Mouse (Mus musculus): ENCODE data around the gene Qrfp. TPM values are rescaled to one million over a fixed set of nuclear protein-coding genes. Genes with fewer than 3 reads are reported as not detected.
A peak's percentile ranks its signal among the peaks of the same experiment; 100 is the strongest.

Qrfp gene
- total RNA-seq (2021): not detected
- long read RNA-seq, experiment 1: 0 reads
- long read RNA-seq, experiment 2: 0 reads

DNA sequence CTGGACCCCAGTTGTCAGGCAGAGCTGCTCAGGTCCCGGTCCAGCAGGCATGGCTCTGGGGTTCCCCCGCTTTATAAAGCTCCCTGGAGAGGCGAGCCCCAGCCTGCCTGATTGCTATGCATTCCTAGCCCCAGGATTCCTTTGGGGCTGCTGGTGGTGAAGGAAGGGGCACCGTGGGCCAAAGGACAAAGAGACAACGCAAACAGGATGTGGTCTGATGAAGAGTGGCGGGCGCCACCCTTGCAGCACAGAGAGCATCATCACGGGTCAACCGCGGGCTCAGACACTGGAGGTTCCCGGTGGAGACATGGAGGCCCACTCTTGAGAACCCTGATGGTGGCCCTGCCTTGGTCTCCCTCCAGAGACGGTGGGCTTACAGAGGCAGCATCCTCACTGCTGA lies at the start of gene Qrfp:
Gene Qrfp, minus strand, starts transcription at position 137 of the 400 bp plus-strand sequence.
- no peak for DNase-seq

DNA sequence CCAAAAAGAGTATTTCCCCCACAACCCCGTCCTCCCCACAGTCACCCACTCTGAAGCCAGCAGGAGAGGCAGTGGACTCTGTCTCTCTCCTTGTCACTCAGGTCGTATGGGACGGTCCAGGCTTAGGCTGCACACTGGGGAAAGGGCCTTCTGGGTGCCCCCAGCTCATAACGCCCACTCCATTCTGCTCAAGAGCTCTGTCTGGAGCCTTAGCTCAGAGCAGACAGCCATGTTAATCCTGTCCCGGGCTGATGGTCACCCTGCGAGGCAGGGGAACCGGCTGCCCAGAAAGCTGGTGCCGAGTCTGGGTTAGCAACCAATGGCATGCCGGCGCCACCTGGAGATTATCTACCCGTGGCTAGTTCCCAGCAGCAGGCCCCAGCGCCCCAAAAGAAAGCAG lies 48.1 kb upstream of the Qrfp start:
- no peak for DNase-seq

DNA sequence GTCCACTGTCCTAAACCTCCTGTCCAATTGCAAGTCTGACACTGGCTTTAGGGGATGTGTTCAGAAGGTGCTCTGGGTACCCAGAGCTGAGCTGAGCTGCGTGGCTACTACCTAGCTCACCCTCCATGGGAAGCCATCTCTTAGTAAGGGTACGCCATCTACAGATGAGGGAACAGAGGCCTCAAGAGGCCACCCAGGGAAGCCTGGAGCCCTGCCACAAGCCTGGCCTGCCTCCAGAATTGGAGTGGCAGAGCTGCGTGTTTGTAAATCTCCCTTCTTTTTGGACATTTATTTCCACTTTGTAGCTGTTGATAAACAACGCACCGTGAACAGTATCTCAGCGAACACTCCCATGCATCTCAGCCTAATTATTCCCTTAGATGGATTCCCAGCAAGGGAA lies 46.8 kb upstream of the Qrfp start:
- peak; percentile 78 for DNase-seq

DNA sequence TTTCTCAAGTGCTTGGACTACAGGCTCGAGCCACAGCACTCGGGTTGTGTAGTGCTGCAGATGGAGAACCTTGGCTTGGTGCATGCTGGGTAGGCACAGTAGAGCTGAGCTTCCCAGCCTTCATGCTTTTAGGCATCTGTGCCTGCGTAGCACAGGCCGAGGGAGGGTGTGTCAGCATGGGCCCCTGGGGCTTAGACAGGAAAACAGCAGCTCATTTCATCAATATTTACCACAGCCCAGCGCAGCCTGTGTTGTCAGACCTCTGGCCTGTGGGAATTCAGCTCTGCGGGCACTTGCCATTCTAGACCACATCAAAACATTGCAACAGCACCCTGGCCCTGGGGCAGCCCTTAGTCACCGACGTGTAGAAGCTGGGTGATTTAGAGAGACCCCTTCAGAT lies 45.6 kb upstream of the Qrfp start:
- peak; percentile 58 for DNase-seq

DNA sequence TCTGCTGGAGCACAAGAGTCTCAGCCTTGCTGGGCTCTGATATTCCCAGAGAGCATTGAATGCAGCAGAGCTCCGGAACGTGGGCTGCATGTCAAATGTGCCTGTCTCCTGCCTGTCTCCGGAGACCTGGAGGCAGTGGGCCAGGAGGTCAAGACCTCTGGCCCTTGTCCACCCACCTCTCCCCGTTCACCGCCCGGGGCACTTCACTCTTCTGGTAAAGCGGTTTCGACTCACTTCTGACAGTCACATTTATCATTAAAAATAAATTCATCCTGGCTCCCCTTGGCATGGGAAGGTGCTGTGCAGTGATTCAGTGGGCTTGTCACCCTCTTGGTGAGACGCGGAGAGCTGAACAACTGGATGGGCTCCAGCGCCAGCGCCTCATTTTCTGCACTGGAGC lies 39.8 kb upstream of the Qrfp start:
- DNase-seq: peak; percentile 66

DNA sequence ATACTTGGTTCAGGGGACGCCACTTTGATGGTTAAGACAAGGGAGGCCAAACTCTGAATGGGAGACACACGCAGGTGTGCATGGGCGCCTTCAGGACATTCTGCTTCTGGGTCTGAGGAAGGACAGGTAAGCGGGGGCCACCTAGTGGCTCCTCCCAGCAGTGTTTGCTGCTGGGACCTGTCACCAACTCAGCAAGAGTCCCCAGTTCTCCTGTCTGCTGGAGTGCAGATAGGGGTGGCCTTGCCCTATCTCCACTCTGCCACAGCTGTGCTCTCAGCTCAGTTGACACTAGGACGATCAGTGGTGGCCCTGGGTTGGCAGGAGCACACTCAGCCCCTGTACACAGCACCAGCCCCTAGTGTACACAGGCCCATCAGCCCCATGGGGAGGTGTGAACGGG lies 37.5 kb upstream of the Qrfp start:
- DNase-seq: peak; percentile 32

DNA sequence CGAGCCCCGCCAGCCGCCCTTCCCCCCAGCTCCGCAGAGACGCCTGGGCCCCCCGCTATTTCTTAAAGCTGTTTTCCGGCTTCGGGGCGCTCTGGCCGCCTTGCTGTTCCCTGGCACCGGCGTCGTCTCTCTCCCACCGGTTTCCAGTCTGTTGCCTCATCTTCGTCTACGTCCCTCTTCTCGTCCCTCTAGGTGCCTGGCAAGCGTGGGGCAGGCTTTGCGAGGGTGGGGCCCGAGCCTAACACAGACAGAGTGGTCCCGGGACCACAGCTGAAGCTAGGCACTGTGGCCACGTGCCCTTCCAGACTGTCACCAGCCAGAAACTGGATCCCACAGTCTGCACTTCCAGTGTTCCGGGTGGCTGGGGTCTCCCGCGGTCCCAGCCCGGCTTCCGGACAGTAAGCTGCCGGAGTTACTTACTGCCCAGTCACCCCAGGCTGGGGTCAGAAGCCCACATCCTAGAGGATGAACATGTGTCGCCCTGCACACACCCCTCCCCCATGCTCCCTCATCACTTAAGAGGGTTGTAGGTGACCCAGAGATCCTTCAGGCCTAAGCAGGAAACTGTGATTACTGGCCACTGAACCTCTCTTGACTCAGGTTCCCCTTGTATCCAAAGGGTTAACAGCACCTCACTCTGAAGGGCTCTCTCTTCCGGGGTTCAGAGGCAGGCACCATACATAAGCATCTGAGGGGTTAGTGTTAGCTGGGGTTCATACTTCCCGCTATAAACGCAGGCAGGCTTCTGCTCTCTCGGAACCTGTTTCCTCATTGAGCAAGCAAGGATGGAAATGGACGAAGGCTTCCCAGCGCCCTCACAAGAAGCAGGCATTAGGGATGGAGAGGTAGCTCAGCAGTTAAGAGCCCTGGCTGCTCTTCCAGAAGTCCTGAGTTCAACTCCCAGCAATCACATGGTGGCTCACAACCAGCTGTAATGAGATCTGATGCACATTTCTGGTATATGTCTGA lies 36.6 kb upstream of the Qrfp start:
- DNase-seq: no peak

DNA sequence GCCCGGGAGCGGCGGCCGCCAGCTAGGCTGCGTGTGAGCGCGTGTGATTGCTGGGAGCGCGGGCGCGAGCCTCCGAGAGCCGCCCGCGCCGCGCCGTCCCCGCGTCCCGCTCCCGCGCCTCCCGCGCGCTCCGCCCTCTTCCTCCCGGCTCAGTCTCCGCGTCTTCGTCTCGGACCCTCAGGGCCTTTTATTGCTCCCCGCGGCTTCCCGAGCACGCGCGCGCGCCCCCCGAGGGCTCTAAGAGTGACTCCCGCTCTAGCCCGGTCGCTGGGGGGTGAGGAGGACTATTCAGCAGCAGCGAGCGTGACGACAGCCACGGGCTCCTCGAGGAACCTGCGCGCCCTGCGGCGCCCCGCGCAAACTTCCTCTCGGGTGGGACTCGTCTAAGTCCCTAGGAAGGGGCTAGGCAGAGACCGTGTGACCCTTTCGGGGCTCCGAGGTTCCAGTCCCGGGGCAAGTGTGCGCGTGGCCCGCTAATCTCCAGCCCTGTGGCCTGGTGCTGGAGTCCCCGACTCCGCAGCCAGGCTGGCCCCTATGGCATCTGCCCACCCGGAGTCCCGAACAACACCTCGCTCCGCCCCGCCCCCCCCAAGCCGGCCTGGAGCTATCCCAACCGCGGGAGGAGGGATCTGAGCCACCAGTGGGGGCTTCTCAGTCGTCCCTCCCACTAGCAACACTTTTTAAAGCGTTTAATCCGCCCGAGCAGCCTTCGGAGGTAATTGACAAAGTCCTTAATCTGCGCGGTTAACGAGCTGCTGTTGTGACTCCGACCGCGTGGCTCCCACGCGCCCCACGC lies 35.7 kb upstream of the Qrfp start, which contains the start of gene Fibcd1:
Gene Fibcd1, minus strand, starts transcription at position 110 of the 796 bp plus-strand sequence.
- DNase-seq: peak; percentile 27

DNA sequence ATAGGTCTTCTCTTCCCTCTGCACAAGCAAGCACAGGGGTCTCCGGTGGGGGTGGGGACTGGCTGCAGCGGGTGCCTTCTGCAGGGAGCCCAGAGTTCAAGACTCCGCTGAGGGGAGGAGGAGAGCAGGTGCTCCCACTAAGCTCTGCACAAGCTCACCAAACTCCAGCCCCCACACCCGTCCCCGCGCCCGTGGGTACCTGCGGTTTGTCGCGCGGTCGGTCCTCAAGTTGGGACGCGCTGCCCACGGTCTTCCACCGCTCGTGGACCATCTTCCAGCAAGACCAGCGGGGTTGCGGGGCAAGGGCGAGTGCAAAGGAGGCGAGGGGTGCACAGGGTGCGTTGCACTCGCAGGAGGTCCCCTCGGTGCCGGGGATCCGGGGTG lies 35.1 kb upstream of the Qrfp start:
- DNase-seq: no peak

DNA sequence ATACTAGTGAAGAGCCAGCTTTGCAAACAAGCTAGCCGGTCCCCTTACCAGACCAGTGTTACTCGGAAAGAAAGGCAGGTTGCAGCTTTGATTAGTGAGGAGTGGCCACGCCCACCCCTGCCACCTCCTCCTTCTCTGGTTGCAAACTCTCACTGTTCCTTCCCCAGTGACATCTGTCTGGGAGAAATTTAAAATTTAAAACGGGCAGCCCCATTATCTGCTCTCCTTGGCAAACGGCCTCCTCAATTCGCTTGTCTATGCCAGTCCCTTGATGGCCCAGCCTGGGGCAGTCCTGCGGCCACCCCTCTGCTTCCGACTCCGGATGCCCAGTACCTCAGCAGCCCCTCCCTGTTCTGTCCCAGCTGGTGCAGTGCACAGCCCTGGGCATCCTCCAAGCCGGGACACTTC lies 34.4 kb upstream of the Qrfp start:
- DNase-seq: no peak

DNA sequence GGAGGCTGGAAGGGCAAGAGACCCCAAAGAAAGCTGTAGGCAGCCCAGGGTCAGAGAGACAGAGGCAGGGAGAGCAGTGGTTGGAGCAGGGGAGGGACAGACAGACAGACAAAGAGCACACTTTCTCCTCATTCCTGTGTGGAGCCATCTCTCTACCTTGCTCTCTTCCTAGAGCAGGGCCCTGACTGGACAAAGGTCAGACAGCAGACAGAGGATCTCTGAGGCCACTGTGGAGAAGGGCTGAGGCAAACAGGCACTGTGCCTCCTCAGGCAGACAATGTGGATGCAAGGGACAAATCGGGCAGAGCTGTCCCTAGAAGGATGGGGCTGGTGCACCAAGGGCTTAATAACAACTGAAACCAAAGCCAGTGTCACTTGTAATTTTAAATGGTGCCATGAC lies 28.5 kb upstream of the Qrfp start:
- no peak for DNase-seq

DNA sequence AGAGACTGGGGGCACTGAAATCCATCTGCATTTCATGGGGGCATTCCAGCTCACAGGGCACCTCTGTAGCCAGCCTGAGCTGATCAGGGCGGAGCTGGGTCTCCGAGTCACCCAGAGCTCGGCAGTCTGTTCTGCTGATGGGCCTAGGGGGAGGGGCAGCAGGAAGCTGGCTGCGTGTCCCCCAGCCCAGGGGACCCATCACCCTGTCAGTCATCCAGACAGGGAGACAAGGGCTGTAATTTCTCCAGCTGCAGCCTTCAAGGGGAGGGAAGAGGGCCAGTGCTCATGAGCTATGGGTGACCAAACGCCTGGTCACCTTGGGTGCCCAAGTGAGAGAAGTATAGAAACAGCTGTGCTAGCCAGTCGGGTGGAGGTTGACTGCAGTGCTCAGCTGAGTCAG lies 26.6 kb upstream of the Qrfp start:
- no peak for DNase-seq

DNA sequence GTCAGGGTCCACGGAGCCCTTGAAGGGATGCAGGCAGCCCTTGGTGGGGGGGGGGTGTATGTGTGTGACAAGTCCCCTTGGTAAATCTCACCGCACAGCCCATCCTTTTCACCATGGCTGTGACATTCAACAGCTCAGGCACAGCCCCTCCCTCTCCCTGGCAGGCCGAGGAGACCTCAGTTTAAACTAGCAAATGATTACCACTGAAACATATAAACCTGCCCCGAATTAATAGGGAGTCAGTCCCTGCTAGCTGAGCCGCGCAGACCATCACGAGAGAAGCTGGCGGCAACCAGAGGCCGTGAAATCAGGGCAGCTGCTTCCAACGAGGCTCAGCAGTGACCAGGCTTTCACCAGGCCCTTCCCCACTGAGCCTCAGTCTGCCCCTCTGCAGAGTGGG lies 25.7 kb upstream of the Qrfp start:
- DNase-seq: no peak

DNA sequence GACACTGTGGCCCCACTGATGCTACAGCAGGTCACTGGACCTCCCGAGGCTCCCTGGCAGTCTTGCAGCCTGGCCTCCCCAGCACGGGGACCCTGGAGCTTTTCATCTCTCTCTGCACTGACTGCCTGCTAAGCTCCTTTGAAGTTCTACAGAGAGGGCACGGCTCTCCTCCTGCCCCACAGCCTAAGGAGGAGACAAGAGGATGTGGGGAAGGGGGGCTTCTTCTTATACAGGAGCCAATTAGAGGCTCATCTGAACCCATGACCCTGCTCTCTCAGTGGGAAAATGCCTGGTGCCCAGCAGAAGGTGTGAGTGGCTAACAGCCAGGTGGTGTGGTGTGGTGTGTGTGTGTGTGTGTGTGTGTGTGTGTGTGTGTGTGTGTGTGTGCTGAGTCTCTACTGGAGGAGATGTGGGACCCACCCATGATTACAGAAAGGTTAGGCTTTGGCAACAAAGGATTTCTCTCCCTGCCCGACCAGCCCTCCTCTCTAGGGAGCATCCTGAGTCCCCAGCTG lies 18.0 kb upstream of the Qrfp start:
- DNase-seq: no peak

DNA sequence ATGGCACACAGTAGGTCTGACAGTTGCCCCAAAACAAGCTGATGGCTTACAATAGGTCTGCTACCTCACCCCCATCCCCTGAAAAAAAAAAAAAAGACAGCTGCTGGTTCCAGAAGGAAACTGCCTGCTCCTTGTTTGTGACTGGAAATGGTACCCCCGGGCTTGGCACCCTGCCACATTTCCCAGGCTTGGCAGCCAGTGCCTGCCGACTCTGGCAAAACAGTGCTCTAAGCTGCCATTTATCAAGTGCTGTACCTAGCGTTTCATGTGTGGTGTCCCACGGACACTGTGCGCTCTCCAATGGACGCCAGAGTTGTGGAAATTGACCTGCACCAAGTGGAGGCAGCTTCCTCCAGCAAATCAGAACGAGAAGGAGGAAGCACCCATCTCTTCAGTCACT lies 17.5 kb upstream of the Qrfp start:
- DNase-seq: peak; percentile 70

DNA sequence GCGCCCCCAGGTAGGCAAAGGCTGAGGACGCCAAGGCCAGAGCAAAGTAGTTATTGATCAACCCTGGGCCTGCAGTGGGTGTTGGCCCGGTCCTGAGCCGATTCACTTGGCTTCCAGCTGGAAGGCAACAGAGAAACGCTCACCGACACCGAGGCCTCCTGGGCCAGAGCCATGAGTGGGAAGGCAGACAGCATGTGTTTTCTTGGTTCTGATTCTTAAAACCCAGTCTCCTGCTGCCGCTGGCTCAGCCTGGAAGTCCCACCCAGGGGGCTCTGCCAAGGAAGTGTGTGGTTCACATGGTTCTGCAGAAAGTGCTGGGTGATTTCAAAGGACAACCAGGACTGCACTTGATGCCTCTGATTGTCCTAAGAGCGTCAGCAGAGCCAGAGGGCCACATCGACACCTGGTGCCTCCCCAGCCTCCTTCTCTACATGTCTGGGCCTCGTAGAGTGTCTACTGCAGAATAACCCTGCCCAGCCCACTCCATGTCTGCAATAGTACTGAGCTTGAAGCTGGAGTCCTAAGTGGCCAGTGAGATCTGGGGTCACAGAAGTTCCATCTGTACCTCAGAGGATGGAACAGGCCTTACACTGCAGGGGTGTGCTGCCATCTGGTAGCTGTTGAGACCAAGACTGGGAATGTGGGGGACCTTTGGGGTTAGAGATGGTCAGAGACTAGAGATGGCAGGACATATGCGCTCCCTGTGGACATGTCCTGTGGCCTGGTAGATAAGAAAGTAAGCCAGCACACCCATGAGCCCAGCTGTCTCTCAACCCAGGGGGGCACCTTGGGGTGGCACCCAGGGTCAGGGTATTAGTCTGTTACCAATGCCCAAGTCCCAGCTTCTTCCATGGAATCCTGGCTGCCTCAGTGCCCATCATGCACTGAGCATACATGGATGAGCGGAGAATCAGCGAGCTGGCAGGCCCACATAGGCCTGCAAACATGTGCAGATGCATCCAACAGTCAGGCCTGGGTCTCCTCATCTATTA lies 16.0 kb upstream of the Qrfp start:
- no peak for DNase-seq

DNA sequence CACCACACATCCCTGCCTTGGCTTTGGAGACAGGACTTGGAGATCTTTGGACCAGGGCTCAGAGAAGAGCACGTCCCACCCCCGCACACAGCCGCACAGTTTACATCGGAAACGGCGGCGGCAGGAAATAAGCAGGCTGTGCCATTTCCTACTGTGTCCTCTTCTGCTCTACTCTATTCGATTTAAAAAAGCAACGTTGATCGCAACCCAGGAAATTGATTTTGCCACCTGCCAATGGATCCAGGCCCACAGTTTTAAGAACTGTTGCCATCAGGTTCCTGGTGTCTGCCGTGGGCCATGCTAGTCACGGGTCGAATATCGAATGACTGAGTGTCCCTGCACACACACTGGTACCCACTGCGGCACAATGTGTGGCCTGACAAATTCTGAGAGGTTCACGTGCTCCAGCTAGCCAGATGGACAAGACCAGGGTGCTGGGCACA lies 15.1 kb upstream of the Qrfp start:
- DNase-seq: no peak

DNA sequence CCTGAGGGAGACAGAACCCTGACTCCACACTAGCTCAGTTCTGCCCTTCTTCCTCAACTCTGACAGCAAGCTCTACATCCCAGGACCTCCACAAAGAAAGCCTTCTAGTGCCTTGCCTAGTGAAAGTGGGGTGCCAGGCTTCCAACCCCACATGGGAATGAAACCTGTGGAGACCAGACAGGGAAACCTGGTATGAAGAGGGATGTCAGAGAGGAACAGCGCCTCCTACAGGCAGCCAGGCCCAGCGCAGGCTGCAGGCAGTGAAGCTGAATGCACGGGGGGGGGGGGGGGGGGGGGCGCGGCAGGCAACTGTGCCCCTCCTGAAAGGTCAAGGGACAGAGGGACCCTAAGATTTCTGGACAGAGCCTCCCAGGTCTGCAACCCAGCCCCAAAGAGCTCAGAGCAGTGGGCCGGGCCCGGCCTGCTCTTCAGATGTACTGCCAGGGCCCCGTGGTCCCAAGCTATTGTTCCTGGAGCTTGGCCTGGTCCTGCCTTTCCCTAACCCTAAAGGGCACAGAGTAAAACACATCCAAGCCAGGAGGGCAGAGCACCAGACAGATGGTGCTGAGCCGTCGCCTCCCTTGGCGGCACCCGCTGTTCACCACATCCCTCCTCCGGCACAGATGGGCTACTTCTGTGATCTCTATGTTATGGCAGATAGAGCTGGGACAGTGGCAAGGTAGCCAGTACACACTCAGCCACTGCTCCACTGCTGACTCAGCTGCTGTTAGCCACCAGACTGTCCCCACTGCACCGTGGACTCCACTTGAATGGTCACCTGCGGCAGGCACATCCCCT lies 13.8 kb upstream of the Qrfp start:
- DNase-seq: peak; percentile 43

DNA sequence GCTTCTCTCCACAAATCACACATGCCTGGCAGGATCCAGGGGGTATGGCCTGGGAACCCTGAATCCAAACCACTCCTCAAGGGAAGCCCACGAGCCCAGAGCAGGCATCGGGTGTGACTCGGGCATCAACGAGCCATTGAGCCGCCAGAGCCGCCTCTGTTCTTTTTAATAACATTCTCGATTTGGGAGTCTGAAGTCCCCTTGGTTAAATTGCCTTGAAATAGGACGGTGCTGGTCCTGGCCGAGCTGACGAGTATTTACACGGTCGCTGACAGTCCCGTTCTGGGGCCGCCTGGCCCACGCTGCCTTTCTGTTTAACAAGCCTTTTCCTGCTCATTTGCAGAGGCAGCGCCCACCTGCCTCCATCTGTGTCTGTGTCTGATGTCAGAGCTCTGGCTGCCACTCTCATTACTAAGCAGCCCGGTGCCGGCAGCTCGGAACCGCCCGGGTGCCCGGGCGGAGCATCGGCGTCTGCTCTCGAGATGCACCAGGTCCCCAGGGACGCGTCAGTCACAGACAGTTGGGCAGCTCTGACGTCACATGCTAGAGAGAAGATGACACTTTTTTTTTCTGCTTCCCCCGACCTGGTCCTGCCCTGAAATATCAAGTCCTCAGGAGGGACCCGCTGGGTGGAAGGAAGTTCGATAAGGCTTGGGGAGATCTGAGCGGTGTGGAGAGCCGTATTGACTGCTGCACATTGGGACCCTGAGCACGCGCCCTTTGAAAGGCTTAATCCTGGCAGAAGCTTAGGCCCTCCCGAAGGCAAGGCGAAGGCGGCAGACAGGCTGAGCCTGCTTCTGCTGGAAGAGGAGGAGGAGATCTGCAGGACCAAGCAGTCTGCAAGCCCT lies 12.4 kb upstream of the Qrfp start:
- peak; percentile 37 for DNase-seq

DNA sequence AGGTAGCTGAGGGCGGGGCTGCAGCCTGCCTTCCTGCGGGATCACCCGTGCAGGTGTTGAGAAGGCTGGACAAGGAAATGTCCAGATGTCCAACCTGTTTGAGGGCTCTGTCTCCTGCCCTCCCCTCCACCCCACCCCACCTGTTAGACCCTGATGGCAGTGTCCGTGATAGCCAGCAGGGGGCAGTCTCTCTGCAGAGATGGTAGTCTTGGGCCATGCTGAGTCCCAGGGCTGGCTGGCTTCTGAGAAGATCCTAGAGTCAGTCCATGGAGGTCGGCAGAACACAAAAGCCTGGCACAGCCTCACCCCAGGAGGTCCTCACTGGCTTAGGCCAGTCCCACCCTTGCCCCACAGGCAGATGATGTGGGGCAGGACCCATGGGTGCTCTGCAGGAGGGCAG lies 5.0 kb upstream of the Qrfp start:
- peak; percentile 80 for DNase-seq

Measured in adrenal gland, postnatal 10 days (tissue).